Mouse (Mus musculus) embryonic fibroblast, embryonic 13.5 days (primary cell): ENCODE measurements around the gene Rhox3h. TPM values are rescaled to one million over a fixed set of nuclear protein-coding genes. Genes with fewer than 3 reads are reported as not detected.
"Not testable (repeated sequence)": the region's sequence is repeated elsewhere in the genome, so short reads cannot be mapped to it uniquely, and the experiment has no call there.

Experiments used
- H3K27ac ChIP-seq: 2 replicates; pipeline ENCODE4 v1.5.1; 2012; ENCODE audit warnings: low read length, control low read depth, inconsistent platforms; ENCODE audit not compliant: insufficient read depth
- H3K4me1 ChIP-seq: 2 replicates; pipeline ENCODE4 v1.6.1; 2011; ENCODE audit warnings: low read length; ENCODE audit not compliant: control insufficient read depth, insufficient read depth
- H3K4me3 ChIP-seq: 2 replicates; pipeline ENCODE4 v1.5.1; 2011; ENCODE audit warnings: mild to moderate bottlenecking, control low read depth, low read length; ENCODE audit not compliant: insufficient read depth
- CTCF ChIP-seq: IDR thresholded peaks from 2 replicates; pipeline ENCODE4 v1.5.1; 2011; ENCODE audit warnings: mild to moderate bottlenecking, control low read depth, low read length, moderate library complexity, borderline replicate concordance; ENCODE audit not compliant: insufficient read depth
- POLR2A ChIP-seq: IDR thresholded peaks from 2 replicates; pipeline ENCODE4 v1.6.1; 2011; ENCODE audit warnings: low read depth, mild to moderate bottlenecking, control low read depth, low read length, moderate library complexity
- polyA plus RNA-seq: library from polyadenylated mRNA; stranded (reverse); fragments of >200 nt; gene quantifications from 2 replicates; pipeline ENCODE4 v1.2.4, GENCODE M21; 2011; ENCODE audit warnings: low read depth; ENCODE audit not compliant: missing spikeins, insufficient read length

The Rhox3h gene
- polyA plus RNA-seq: not detected in 2 replicates

GRCm38 (mm10) chrX:37668664-37669063, at the start of gene Rhox3h:
TSS of gene Rhox3h (minus strand) at chrX:37668764.
- not testable (repeated sequence) for H3K4me3 ChIP-seq, H3K4me1 ChIP-seq, H3K27ac ChIP-seq

GRCm38 (mm10) chrX:37701821-37702387, 33.3 kb upstream of the Rhox3h start:
- no peak for TF ChIP-seq POLR2A
- TF ChIP-seq CTCF: no peak
- Histone ChIP-seq H3K27ac (no peak overlapping the region), H3K4me1 (no peaks in the 10 kb centered on the region), H3K4me3 (no peak overlapping the region)

GRCm38 (mm10) chrX:37692261-37692660, 23.7 kb upstream of the Rhox3h start:
- Histone ChIP-seq H3K27ac (no peak overlapping the region), H3K4me1 (no peaks in the 10 kb centered on the region), H3K4me3 (no peak overlapping the region)
- TF ChIP-seq POLR2A (no peak), CTCF (no peak)

- no peak overlapping the region for H3K27ac ChIP-seq
- TF ChIP-seq POLR2A (no peak), CTCF (no peak)
- H3K4me1 ChIP-seq: no peaks in the 10 kb centered on the region
Measured at GRCm38 (mm10) chrX:37683031-37683715, 14.6 kb upstream of the Rhox3h start.

GRCm38 (mm10) chrX:37673177-37673576, 4.6 kb upstream of the Rhox3h start, which contains the start of gene Rhox2h:
TSS of gene Rhox2h (minus strand) at chrX:37673277.
- H3K4me3 ChIP-seq, H3K4me1 ChIP-seq, H3K27ac ChIP-seq: not testable (repeated sequence)

More at GRCm38 (mm10) chrX:37683031-37683715, 14.6 kb upstream of the Rhox3h start:
- no peak overlapping the region for H3K4me3 ChIP-seq

GRCm38 (mm10) chrX:37651227-37651626, 17.3 kb downstream of the Rhox3h start, which contains the start of gene Rhox4g:
TSS of gene Rhox4g (minus strand) at chrX:37651327.
- H3K27ac ChIP-seq, H3K4me1 ChIP-seq, H3K4me3 ChIP-seq: not testable (repeated sequence)

- H3K4me1 ChIP-seq, H3K27ac ChIP-seq, H3K4me3 ChIP-seq: not testable (repeated sequence)
Measured at GRCm38 (mm10) chrX:37643370-37643769, 25.2 kb downstream of the Rhox3h start, which contains the start of gene Rhox2g. TSS of gene Rhox2g (minus strand) at chrX:37643470.

GRCm38 (mm10) chrX:37628512-37628911, 40.1 kb downstream of the Rhox3h start, which contains the start of gene Rhox3g:
TSS of gene Rhox3g (minus strand) at chrX:37628612.
- not testable (repeated sequence) for H3K27ac ChIP-seq, H3K4me1 ChIP-seq, H3K4me3 ChIP-seq

Other genes with a start within 250 kb of the Rhox3h start
- not detected in 2 replicates for gene Rhox4b, start 236.3 kb downstream of the Rhox3h start, polyA plus RNA-seq
- not detected in 2 replicates for gene Rhox2c, start 215.1 kb downstream of the Rhox3h start, polyA plus RNA-seq
- gene Rhox3c, start 210.2 kb downstream of the Rhox3h start, polyA plus RNA-seq: not detected in 2 replicates
- not detected in 2 replicates for gene Rhox4c, start 188.4 kb downstream of the Rhox3h start, polyA plus RNA-seq
- gene Rhox2d, start 175.3 kb downstream of the Rhox3h start, polyA plus RNA-seq: not detected in 2 replicates
- gene Rhox4d, start 154.4 kb downstream of the Rhox3h start, polyA plus RNA-seq: not detected in 2 replicates
- gene Rhox2e, start 138.3 kb downstream of the Rhox3h start, polyA plus RNA-seq: not detected in 2 replicates
- gene Rhox3e, start 126.7 kb downstream of the Rhox3h start, polyA plus RNA-seq: not detected in 2 replicates
- not detected in 2 replicates for gene Rhox4e, start 111.4 kb downstream of the Rhox3h start, polyA plus RNA-seq
- not detected in 2 replicates for gene Rhox2f, start 97.4 kb downstream of the Rhox3h start, polyA plus RNA-seq
- gene Rhox3f, start 87.8 kb downstream of the Rhox3h start, polyA plus RNA-seq: not detected in 2 replicates
- gene Rhox4f, start 61.1 kb downstream of the Rhox3h start, polyA plus RNA-seq: not detected in 2 replicates
- gene Rhox3g, start 40.2 kb downstream of the Rhox3h start, polyA plus RNA-seq: not detected in 2 replicates
- gene Rhox2g, start 25.3 kb downstream of the Rhox3h start, polyA plus RNA-seq: not detected in 2 replicates
- not detected in 2 replicates for gene Rhox4g, start 17.4 kb downstream of the Rhox3h start, polyA plus RNA-seq
- gene Rhox2h, start 4.5 kb upstream of the Rhox3h start, polyA plus RNA-seq: not detected in 2 replicates
- gene Rhox5, start 136.1 kb upstream of the Rhox3h start, polyA plus RNA-seq: not detected in 2 replicates
- not detected in 2 replicates for gene Rhox6, start 158.1 kb upstream of the Rhox3h start, polyA plus RNA-seq
- gene Rhox7a, start 162.9 kb upstream of the Rhox3h start, polyA plus RNA-seq: not detected in 2 replicates
- not detected in 2 replicates for gene Rhox8, start 210.2 kb upstream of the Rhox3h start, polyA plus RNA-seq
- not detected in 2 replicates for gene Rhox7b, start 228.5 kb upstream of the Rhox3h start, polyA plus RNA-seq
- gene Rhox9, start 233.0 kb upstream of the Rhox3h start, polyA plus RNA-seq: not detected in 2 replicates